Mouse (Mus musculus): ENCODE measurements around the gene Suclg2. TPM values are rescaled to one million over a fixed set of nuclear protein-coding genes. Genes with fewer than 3 reads are reported as not detected.

Gene Suclg2
- 183 TPM for polyA plus RNA-seq (2014; fragmentation: Illumina TruSeq; extraction: RNeasy Lipid Tissue Mini Kit (QIAGEN cat#74804); ENCODE audit: low replicate concordance)

GRCm38 (mm10) chr6:95718031-95718968, at the start of gene Suclg2:
Suclg2 (minus strand) TSS chr6:95718800.

